Mouse (Mus musculus): Measurements from ENCODE around the gene Ang. TPM values are rescaled to one million over a fixed set of nuclear protein-coding genes. Genes with fewer than 3 reads are reported as not detected.
"Not testable (repeated sequence)": the region's sequence is repeated elsewhere in the genome, so short reads cannot be mapped to it uniquely, and the experiment has no call there.

Gene Ang
- polyA plus RNA-seq, 1 experiment from 2014 or later = 3.8 TPM

- Histone ChIP-seq H3K4me1 (peaks cover 19% of the 10 kb centered on the region), H3K9me3 (no peaks in the 10 kb centered on the region), H3K36me3 (no peaks in the 10 kb centered on the region), H3K4me3 (peak overlapping the region; percentile 72), H3K4me2 (replicated peaks) (peak overlapping the region; percentile 79), H3K9ac (replicated peaks) (peak overlapping the region; percentile 52), H3K27me3 (no peaks in the 10 kb centered on the region), H3K27ac (replicated peaks) (peak overlapping the region; percentile 77)
- under 1% methylated on average over 27 of the region's 27 CpGs for WGBS
- ATAC-seq (replicated peaks) = peak; percentile 57
Measured at GRCm38 (mm10) chr14:51090077-51090781, 721 bp upstream of the Ang start.

DNA sequence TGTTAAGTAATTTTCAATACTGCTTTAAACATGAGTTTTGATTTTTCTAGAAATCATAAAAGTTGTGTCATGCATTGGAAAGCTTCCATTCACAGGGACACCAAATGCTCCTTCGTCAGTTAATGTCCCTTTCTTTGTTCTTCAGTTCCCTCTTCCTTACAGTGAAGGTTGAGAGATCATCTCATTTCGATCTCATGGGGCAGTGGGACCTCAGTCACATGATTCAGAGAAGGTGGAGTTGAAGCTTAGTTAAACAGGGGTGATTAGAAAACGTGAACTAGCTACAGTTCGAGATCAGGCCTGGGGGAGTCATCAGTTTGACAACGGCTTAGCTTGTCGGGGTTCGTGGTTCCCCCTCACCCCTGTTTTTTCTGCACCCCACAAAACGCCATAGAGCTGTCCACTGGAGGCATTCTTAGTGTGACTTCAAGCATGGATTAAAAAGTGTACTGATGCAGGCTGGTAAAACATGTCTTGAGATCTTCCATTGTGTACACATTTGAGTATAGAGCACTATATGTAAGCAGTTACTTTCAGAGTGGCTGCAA, 1.2 kb downstream of the Ang start:
- no peak overlapping the region for H3K27ac ChIP-seq (replicated peaks)
- H3K4me2 ChIP-seq (replicated peaks) = peak overlapping the region; percentile 79
- H3K9me3 ChIP-seq = no peaks in the 10 kb centered on the region
- no peaks in the 10 kb centered on the region for H3K27me3 ChIP-seq
- H3K4me3 ChIP-seq = peak overlapping the region; percentile 72; the same call in 1 of the 2 replicates
- WGBS = 51% methylated on average over 8 of the region's 8 CpGs
- no peak for ATAC-seq (replicated peaks)
- H3K9ac ChIP-seq (replicated peaks) = no peak overlapping the region
- peaks cover 19% of the 10 kb centered on the region for H3K4me1 ChIP-seq
- no peaks in the 10 kb centered on the region for H3K36me3 ChIP-seq

DNA sequence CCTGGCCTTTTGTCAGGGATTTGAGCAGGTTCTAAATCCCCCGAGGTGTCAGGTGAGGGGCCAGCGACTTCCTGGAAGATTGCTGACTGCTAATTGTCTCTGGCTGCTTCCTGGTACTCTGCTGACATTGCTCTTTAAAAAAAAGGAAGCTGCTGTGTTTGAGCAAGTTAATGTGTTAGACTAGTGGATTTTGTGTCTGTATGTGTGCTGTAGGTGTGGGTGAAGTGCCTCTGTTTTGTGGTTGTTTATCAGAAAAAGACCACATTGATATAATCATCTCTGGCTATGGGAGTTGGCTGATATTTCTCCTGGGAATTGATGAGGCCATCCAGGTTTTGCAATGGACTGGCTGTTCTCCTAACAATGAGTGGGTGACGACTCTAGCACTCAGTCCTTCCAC, 2.5 kb downstream of the Ang start:
- ATAC-seq (replicated peaks) = no peak
- Histone ChIP-seq H3K27ac (replicated peaks) (no peak overlapping the region), H3K9ac (replicated peaks) (no peak overlapping the region), H3K36me3 (no peaks in the 10 kb centered on the region), H3K27me3 (no peaks in the 10 kb centered on the region), H3K9me3 (no peaks in the 10 kb centered on the region), H3K4me2 (replicated peaks) (no peak overlapping the region), H3K4me3 (no peak overlapping the region), H3K4me1 (peaks cover 14% of the 10 kb centered on the region; the same call in 1 of the 2 replicates)
- WGBS = 31% methylated on average over 3 of the region's 3 CpGs

DNA sequence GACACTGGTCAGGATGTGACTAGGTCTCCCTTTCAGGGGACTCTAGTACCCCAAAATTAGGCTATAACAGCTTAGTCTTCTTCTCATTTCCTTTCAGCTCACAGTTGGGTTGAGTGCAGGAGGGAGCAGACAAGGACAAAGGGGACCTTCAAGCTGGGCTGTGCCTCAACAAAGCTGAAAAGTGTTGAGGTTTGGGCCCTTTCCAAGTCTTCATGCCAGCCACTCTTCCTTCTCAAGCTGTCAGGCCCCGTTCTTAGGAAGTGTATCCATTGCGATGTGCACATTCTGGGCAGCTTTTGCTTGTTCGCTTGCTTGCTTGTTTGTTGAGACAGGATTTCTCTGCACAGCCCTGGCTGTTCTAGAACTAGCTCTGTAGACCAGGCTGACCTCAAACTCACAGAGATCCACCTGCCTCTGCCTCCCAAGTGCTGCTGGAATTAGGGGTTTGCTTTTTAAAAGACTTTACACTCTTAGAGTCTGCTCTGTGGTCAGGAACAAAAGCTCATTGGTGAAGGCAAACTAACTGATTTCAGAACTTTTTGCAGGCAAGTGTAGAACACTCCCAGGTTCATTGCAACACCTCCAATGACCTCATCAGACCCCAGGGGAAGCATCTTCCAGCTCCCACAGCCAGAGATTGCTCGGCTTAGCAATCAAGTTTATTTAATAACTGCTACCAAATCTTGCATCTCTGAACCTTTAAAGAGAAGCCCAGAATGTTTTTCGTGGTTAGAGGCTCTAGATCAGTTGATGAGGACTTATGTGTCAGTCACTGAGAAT, 3.3 kb downstream of the Ang start:
- ATAC-seq (replicated peaks) = no peak
- H3K4me3 ChIP-seq = no peak overlapping the region
- no peak overlapping the region for H3K9ac ChIP-seq (replicated peaks)
- WGBS = 68% methylated on average over 5 of the region's 5 CpGs
- peaks cover 9% of the 10 kb centered on the region; the same call in 1 of the 2 replicates for H3K4me1 ChIP-seq
- H3K4me2 ChIP-seq (replicated peaks) = no peak overlapping the region
- no peaks in the 10 kb centered on the region for H3K27me3 ChIP-seq
- H3K9me3 ChIP-seq = no peaks in the 10 kb centered on the region
- no peaks in the 10 kb centered on the region for H3K36me3 ChIP-seq
- no peak overlapping the region for H3K27ac ChIP-seq (replicated peaks)

GRCm38 (mm10) chr14:51094921-51095320, 4.0 kb downstream of the Ang start:
- 73% methylated on average over 9 of the region's 9 CpGs for WGBS
- ATAC-seq (replicated peaks) = no peak
- H3K4me2 ChIP-seq (replicated peaks) = no peak overlapping the region

DNA sequence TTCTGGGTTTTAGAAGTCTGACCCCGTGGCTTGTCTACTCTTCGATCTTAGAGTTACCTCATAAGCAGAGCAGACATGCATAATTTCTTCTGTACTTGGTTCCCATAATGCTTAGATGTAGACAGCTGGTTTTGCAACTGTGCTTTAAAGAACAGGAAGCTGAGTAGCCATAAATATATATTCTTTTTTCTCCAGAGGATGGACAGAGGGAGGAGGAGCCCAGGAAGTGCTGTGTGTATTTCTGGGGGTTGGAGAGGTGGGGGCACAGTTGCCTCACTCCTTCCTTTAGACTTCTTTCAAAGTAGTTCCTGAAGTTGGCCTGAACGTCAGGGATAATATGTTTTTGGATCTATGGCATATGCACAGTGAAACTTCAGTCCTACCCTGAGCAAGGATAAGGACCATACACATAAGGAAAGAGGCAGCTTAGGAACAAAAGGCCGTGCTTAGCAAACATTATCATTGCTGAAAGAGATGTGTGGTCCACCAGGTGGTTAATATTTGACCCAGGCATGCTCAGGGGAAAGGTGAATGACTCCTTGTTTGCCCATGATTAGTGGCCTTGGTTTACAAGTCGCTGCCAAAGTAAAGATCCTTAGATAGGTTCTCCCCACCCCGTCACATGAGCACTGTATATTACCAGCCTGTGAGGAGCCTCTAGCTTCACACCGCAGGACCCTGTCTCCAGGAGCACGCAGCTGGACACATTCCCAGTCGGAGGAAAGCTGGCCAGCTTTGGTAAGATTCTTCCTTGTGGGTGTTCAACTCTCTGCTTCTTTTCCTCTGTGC, 5.0 kb downstream of the Ang start:
- Histone ChIP-seq H3K27me3 (no peaks in the 10 kb centered on the region), H3K4me2 (replicated peaks) (no peak overlapping the region), H3K36me3 (no peaks in the 10 kb centered on the region), H3K9me3 (no peaks in the 10 kb centered on the region), H3K9ac (replicated peaks) (no peak overlapping the region), H3K27ac (replicated peaks) (no peak overlapping the region), H3K4me1 (peaks cover 8% of the 10 kb centered on the region; the same call in 1 of the 2 replicates), H3K4me3 (no peak overlapping the region)
- ATAC-seq (replicated peaks) = no peak
- 72% methylated on average over 9 of the region's 9 CpGs for WGBS

More at GRCm38 (mm10) chr14:51094921-51095320, 4.0 kb downstream of the Ang start:
- no peak overlapping the region for H3K9ac ChIP-seq (replicated peaks)
- no peak overlapping the region for H3K4me3 ChIP-seq
- H3K9me3 ChIP-seq = no peaks in the 10 kb centered on the region
- no peaks in the 10 kb centered on the region for H3K27me3 ChIP-seq
- H3K36me3 ChIP-seq = no peaks in the 10 kb centered on the region
- H3K27ac ChIP-seq (replicated peaks) = no peak overlapping the region
- H3K4me1 ChIP-seq = peaks cover 9% of the 10 kb centered on the region; the same call in 1 of the 2 replicates

DNA sequence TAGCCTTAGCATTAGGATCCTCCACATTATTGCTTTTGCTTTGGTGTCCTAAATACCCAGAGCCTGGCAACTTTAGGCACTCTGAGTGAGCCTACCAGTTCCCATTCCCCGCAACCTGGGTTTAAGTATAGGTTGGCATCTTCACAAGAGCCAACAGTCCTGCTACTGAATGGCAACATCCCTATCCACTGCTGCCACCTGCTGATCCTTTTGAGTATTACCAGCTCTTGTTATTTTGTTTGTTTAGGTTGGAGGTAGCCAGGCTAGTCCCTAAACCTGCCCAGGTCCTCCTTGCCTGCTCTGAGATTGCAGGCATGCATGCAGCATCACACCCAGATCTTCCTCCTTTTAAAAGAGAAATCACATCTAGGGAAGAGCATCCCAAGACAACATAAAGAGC, 7.3 kb downstream of the Ang start:
- 24% methylated on average over 1 of the region's 1 CpGs for WGBS

DNA sequence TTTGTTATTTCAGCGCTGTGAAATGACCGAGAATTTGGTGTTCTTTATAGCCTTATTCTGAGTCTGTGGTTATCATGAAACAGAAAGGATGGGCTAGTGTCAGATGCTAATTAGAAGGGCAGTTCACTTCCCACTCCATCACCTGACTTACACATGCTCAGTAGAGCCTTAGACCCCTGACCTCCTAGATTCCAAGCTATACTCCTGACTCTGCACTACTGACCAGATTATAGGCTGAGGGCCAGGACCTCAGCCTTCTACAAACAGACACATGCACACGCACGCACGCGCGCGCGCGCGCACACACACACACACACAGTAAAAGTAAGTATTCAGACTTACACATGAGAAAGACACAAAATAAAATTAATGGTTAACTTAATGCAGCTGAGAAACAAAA, 8.0 kb downstream of the Ang start:
- no peaks in the 10 kb centered on the region for H3K36me3 ChIP-seq
- H3K9me3 ChIP-seq = no peaks in the 10 kb centered on the region
- H3K27me3 ChIP-seq = no peaks in the 10 kb centered on the region
- no peak for ATAC-seq (replicated peaks)
- no peaks in the 10 kb centered on the region for H3K4me1 ChIP-seq
- H3K9ac ChIP-seq (replicated peaks) = no peak overlapping the region
- H3K27ac ChIP-seq (replicated peaks) = no peak overlapping the region
- WGBS = 95% methylated on average over 11 of the region's 11 CpGs
- H3K4me2 ChIP-seq (replicated peaks) = no peak overlapping the region
- no peak overlapping the region for H3K4me3 ChIP-seq

More for the DNA sequence above, 7.3 kb downstream of the Ang start:
- H3K27ac ChIP-seq (replicated peaks); H3K27me3 ChIP-seq; H3K9me3 ChIP-seq; H3K4me2 ChIP-seq (replicated peaks); H3K9ac ChIP-seq (replicated peaks); H3K4me3 ChIP-seq; H3K36me3 ChIP-seq; H3K4me1 ChIP-seq: not testable (repeated sequence)
- ATAC-seq (replicated peaks) = peak; percentile 55

- no peak overlapping the region for H3K4me2 ChIP-seq (replicated peaks)
- no peak overlapping the region for H3K4me3 ChIP-seq
- H3K9me3 ChIP-seq = no peaks in the 10 kb centered on the region
- no peaks in the 10 kb centered on the region for H3K4me1 ChIP-seq
- 76% methylated on average over 9 of the region's 9 CpGs for WGBS
- no peak overlapping the region for H3K9ac ChIP-seq (replicated peaks)
- no peaks in the 10 kb centered on the region for H3K36me3 ChIP-seq
- ATAC-seq (replicated peaks) = no peak
- no peaks in the 10 kb centered on the region for H3K27me3 ChIP-seq
- no peak overlapping the region for H3K27ac ChIP-seq (replicated peaks)
Measured at GRCm38 (mm10) chr14:51101284-51101683, 10.3 kb downstream of the Ang start.

GRCm38 (mm10) chr14:51103217-51103616, 12.3 kb downstream of the Ang start:
- Histone ChIP-seq H3K4me1 (no peaks in the 10 kb centered on the region), H3K27ac (replicated peaks) (no peak overlapping the region), H3K4me3 (no peak overlapping the region), H3K9ac (replicated peaks) (no peak overlapping the region), H3K9me3 (no peaks in the 10 kb centered on the region), H3K36me3 (no peaks in the 10 kb centered on the region), H3K27me3 (no peaks in the 10 kb centered on the region), H3K4me2 (replicated peaks) (no peak overlapping the region)
- 41% methylated on average over 3 of the region's 3 CpGs for WGBS
- ATAC-seq (replicated peaks) = peak; percentile 60

- Histone ChIP-seq H3K27me3 (no peaks in the 10 kb centered on the region), H3K36me3 (no peaks in the 10 kb centered on the region), H3K9me3 (no peaks in the 10 kb centered on the region), H3K4me3 (no peak overlapping the region), H3K9ac (replicated peaks) (no peak overlapping the region), H3K4me1 (no peaks in the 10 kb centered on the region), H3K4me2 (replicated peaks) (no peak overlapping the region), H3K27ac (replicated peaks) (no peak overlapping the region)
- WGBS = 88% methylated on average over 2 of the region's 2 CpGs
- ATAC-seq (replicated peaks) = no peak
Measured at GRCm38 (mm10) chr14:51104366-51104765, 13.4 kb downstream of the Ang start.

Data from forebrain, embryonic 15.5 days (tissue).